Mouse (Mus musculus): Measurements from ENCODE around the gene Mitf.

Mitf gene

GRCm38 (mm10) chr6:97950033-97950881, 143.4 kb downstream of the Mitf start:
- DNase-seq (ENCODE audit: low spot score in 2 of 2), result no peak

- no peak for DNase-seq (ENCODE audit: low spot score in 2 of 2)
These were observed 144.0 kb downstream of the Mitf start for GRCm38 (mm10) chr6:97950882-97951245.

GRCm38 (mm10) chr6:97951711-97952110, 144.9 kb downstream of the Mitf start:
- DNase-seq (ENCODE audit: low spot score in 2 of 2), result no peak

GRCm38 (mm10) chr6:97952845-97953244, 146.0 kb downstream of the Mitf start:
- no peak for DNase-seq (ENCODE audit: low spot score in 2 of 2)

- DNase-seq (ENCODE audit: low spot score in 2 of 2), result no peak
These were observed 149.3 kb downstream of the Mitf start for GRCm38 (mm10) chr6:97956121-97956520.

GRCm38 (mm10) chr6:97956636-97957035, 149.8 kb downstream of the Mitf start:
- DNase-seq (ENCODE audit: low spot score in 2 of 2), result no peak

- no peak for DNase-seq (ENCODE audit: low spot score in 2 of 2)
These were observed 151.4 kb downstream of the Mitf start for GRCm38 (mm10) chr6:97958276-97958675.

GRCm38 (mm10) chr6:97961776-97962175, 154.9 kb downstream of the Mitf start:
- DNase-seq (ENCODE audit: low spot score in 2 of 2), result no peak

GRCm38 (mm10) chr6:97962311-97962710, 155.5 kb downstream of the Mitf start:
- DNase-seq (ENCODE audit: low spot score in 2 of 2), result no peak

GRCm38 (mm10) chr6:97964750-97965149, 157.9 kb downstream of the Mitf start:
- DNase-seq (ENCODE audit: low spot score in 2 of 2), result no peak

- DNase-seq (ENCODE audit: low spot score in 2 of 2), result no peak
These were observed 174.8 kb downstream of the Mitf start for GRCm38 (mm10) chr6:97981668-97982067.

GRCm38 (mm10) chr6:97985658-97986057, 178.8 kb downstream of the Mitf start:
- no peak for DNase-seq (ENCODE audit: low spot score in 2 of 2)

GRCm38 (mm10) chr6:97986417-97986816, 179.6 kb downstream of the Mitf start:
- no peak for DNase-seq (ENCODE audit: low spot score in 2 of 2)

GRCm38 (mm10) chr6:97993507-97993906, 186.7 kb downstream of the Mitf start:
- DNase-seq (ENCODE audit: low spot score in 2 of 2), result no peak

- DNase-seq (ENCODE audit: low spot score in 2 of 2), result no peak
These were observed 188.9 kb downstream of the Mitf start for GRCm38 (mm10) chr6:97995606-97996307.

- DNase-seq (ENCODE audit: low spot score in 2 of 2), result no peak
These were observed 194.7 kb downstream of the Mitf start for GRCm38 (mm10) chr6:98001551-98001950.

GRCm38 (mm10) chr6:98003114-98003513, 196.3 kb downstream of the Mitf start:
- DNase-seq (ENCODE audit: low spot score in 2 of 2), result no peak

- no peak for DNase-seq (ENCODE audit: low spot score in 2 of 2)
These were observed 198.7 kb downstream of the Mitf start for GRCm38 (mm10) chr6:98005566-98005965.

GRCm38 (mm10) chr6:98015066-98015465, 208.2 kb downstream of the Mitf start:
- no peak for DNase-seq (ENCODE audit: low spot score in 2 of 2)

- DNase-seq (ENCODE audit: low spot score in 2 of 2), result no peak
These were observed 209.0 kb downstream of the Mitf start for GRCm38 (mm10) chr6:98015819-98016218.

- no peak for DNase-seq (ENCODE audit: low spot score in 2 of 2)
These were observed 217.0 kb downstream of the Mitf start for GRCm38 (mm10) chr6:98023876-98024275.

GRCm38 (mm10) chr6:98038513-98038912, 231.7 kb downstream of the Mitf start:
- DNase-seq (ENCODE audit: low spot score in 2 of 2), result no peak

- DNase-seq (ENCODE audit: low spot score in 2 of 2), result no peak
These were observed 234.9 kb downstream of the Mitf start for GRCm38 (mm10) chr6:98041795-98042194.

Measured in spleen, postnatal 36 days (tissue).